Comparison of ENCODE assay signal across 34 mouse cellular contexts in the genomic region with DNA sequence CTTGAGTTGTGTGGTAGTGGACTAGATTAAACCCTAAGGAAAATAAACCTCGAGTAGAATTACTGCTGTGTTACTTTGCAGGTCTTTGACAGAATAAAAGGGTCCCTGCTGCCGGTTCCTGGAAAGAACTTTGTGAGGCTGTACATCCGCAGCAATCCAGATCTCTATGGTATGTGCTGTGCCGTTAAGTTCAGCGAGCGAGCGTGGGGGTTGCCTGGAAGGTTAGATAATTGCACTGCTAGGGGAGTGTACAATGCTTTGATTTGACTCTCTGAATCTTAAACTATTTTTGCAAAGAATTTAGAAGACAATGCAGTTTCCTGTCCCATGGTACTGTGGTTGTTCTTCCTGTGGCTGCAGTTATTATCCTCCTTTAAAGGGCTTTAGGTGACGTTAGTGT. TPM values are rescaled to one million over a fixed set of nuclear protein-coding genes. Genes with fewer than 3 reads are reported as not detected.
"Had no signal": no experiment of that assay in that cellular context is flagged by ENCODE, and none has a peak within 500 bp of the region (broad histone marks: within the 10 kb centered on the region; RNA-seq: fewer than 3 reads in every experiment).

No protein-coding gene starts in this region.

- ATAC-seq: hindbrain, embryonic 16.5 days; inflammation-experienced regulatory T-cells, adult 6 months; intestine, embryonic 15.5 days; intestine, postnatal 0 days had no signal

- DNase-seq: gastrocnemius, postnatal 25 days; heart, adult 18-20 months; heart, postnatal 10 days; heart, postnatal 4 days; kidney, adult 18-20 months; kidney, adult 8-10 months; kidney, postnatal 36 days; liver; liver, embryonic 13.5 days had no signal

- H3K27ac ChIP-seq: heart, embryonic 10.5 days; hindbrain, embryonic 10.5 days; hindbrain, embryonic 12.5 days; hindbrain, embryonic 14.5 days; intestine, embryonic 15.5 days; layer of hippocampus, adult 2 months; left cerebral cortex, adult 2 months; limb, embryonic 10.5 days; limb, embryonic 12.5 days; liver, embryonic 13.5 days; liver, embryonic 15.5 days had no signal

- H3K27me3 ChIP-seq: heart, embryonic 12.5 days; hindbrain, embryonic 12.5 days; intestine, embryonic 15.5 days; limb, embryonic 12.5 days; liver, embryonic 13.5 days; liver, embryonic 15.5 days had no signal

- H3K4me1 ChIP-seq: heart, embryonic 10.5 days; heart, embryonic 12.5 days; hindbrain, embryonic 12.5 days; intestine, embryonic 15.5 days; liver, embryonic 13.5 days; liver, embryonic 15.5 days had no signal

- H3K9ac ChIP-seq: heart, embryonic 12.5 days; hindbrain, embryonic 12.5 days; hindbrain, embryonic 14.5 days; intestine, embryonic 15.5 days; limb, embryonic 12.5 days; liver, embryonic 13.5 days; liver, embryonic 15.5 days had no signal

- H3K9me3 ChIP-seq: heart, embryonic 10.5 days; hindbrain, embryonic 10.5 days; intestine, embryonic 15.5 days; limb, embryonic 10.5 days; liver, embryonic 13.5 days; liver, embryonic 15.5 days had no signal

- H3K4me2 ChIP-seq: heart, embryonic 12.5 days; hindbrain, embryonic 12.5 days; hindbrain, embryonic 14.5 days; intestine, embryonic 15.5 days; limb, embryonic 12.5 days; liver, embryonic 11.5 days; liver, embryonic 13.5 days; liver, embryonic 15.5 days had no signal

- H3K36me3 ChIP-seq: intestine, embryonic 15.5 days; liver, embryonic 13.5 days had no signal

- H3K4me3 ChIP-seq: heart, embryonic 10.5 days; heart, embryonic 12.5 days; hindbrain, embryonic 10.5 days; hindbrain, embryonic 12.5 days; intestine, embryonic 15.5 days; layer of hippocampus, adult 2 months; left cerebral cortex, adult 2 months; limb, embryonic 10.5 days; limb, embryonic 12.5 days; liver, embryonic 13.5 days; liver, embryonic 15.5 days had no signal

RNA-seq across cellular contexts. Expression of a gene that starts 29.4 kb away (rescaled TPM):
- total RNA-seq: gastrocnemius, adult 18-20 months; gastrocnemius, postnatal 25 days; gastrocnemius, postnatal 4 days; granulocyte monocyte progenitor cell, adult 5-6 weeks; heart, adult 18-20 months; heart, adult 8-10 months; heart, postnatal 10 days; heart, postnatal 25 days; heart, postnatal 4 days; layer of hippocampus, adult 2 months; layer of hippocampus, postnatal 10 days; layer of hippocampus, postnatal 25 days; left cerebral cortex, adult 2 months; left cerebral cortex, postnatal 14 days; left cerebral cortex, postnatal 36 days had no signal
- polyA plus RNA-seq: heart, embryonic 10.5 days; heart, embryonic 12.5 days; heart, embryonic 14.5 days; hindbrain, embryonic 10.5 days; hindbrain, embryonic 12.5 days; hindbrain, embryonic 14.5 days; hindbrain, embryonic 16.5 days; inflammation-experienced regulatory T-cells, adult 6 months; limb, embryonic 10.5 days; limb, embryonic 12.5 days; liver, embryonic 13.5 days; liver, embryonic 15.5 days had no signal
